In the genomic region with DNA sequence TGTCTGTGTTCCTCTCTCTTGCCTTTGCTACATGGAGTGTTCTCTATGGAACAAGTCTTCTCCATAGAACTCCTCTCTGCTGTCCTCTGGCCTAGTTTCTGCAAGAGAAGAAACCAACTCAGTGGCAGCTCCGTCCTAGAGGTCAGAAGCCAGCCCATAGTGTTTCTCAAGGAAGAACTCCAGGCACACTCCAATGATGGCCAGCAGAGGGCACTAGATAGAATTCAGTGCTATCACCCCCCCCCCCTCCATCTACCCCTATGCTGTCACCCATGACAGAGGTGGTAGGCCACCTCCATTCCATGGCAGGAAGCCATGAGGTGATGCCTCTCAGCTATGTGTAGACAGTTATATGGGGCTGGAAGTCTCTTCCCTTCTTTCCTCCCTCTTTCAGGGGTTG, we compare ENCODE assay signal across 15 mouse cellular contexts.
DNase-seq lines count a peak whose midpoint lies in the region; ATAC-seq and TF ChIP-seq lines count a peak whose summit lies in the region.
"Had no signal": no experiment of that assay in that cellular context is flagged by ENCODE, and none has a peak within 500 bp of the region (broad histone marks: within the 10 kb centered on the region; RNA-seq: fewer than 3 reads in every experiment).

No protein-coding gene starts in this region.

- no peak overlapping the region for H3K4me3 ChIP-seq in heart, embryonic 12.5 days
- H3K4me3 ChIP-seq in liver, postnatal 0 days (ENCODE audit: low read depth, low read length): no peak overlapping the region
- H3K4me3 ChIP-seq in liver, embryonic 11.5 days (ENCODE audit: low read depth, low read length): no peak overlapping the region
- H3K4me3 ChIP-seq in embryonic facial prominence, embryonic 10.5 days: no peak overlapping the region
- H3K4me3 ChIP-seq: limb, embryonic 13.5 days had no signal

- H3K9ac ChIP-seq in heart, embryonic 12.5 days: no peak overlapping the region
- no peak overlapping the region for H3K9ac ChIP-seq in liver, postnatal 0 days (replicated peaks)
- no peak overlapping the region for H3K9ac ChIP-seq in liver, embryonic 11.5 days (ENCODE audit: low read depth, low read length)
- H3K9ac ChIP-seq: limb, embryonic 13.5 days had no signal

- DNase-seq in heart, postnatal 4 days: peak; percentile 14
- no peak for DNase-seq in liver, postnatal 0 days
- no peak for DNase-seq in liver, embryonic 11.5 days (ENCODE audit: low spot score)
- DNase-seq in NIH3T3 (ENCODE audit: low read depth): peak; percentile 4
- peak; percentile 26 for DNase-seq in embryonic facial prominence, embryonic 10.5 days (ENCODE audit: low spot score)
- no peak for DNase-seq in gastrocnemius, adult 18-20 months (ENCODE audit: low spot score)
- DNase-seq: adrenal gland, postnatal 14 days; cerebellum, postnatal 25 days; gastrocnemius, postnatal 14 days; midbrain, embryonic 14.5 days had no signal

- H3K27ac ChIP-seq in heart, embryonic 12.5 days (ENCODE audit: poor library complexity, severe bottlenecking): no peak overlapping the region
- H3K27ac ChIP-seq in liver, postnatal 0 days (ENCODE audit: low read depth): no peak overlapping the region
- no peak overlapping the region for H3K27ac ChIP-seq in liver, embryonic 11.5 days (ENCODE audit: low read depth, low read length)
- no peak overlapping the region for H3K27ac ChIP-seq in embryonic facial prominence, embryonic 10.5 days (replicated peaks)
- H3K27ac ChIP-seq: limb, embryonic 13.5 days; macrophage had no signal

- no peaks in the 10 kb centered on the region for H3K36me3 ChIP-seq in heart, embryonic 12.5 days
- no peaks in the 10 kb centered on the region for H3K36me3 ChIP-seq in liver, postnatal 0 days (replicated peaks; ENCODE audit: insufficient read depth, low read length)
- H3K36me3 ChIP-seq in liver, embryonic 11.5 days (ENCODE audit: control insufficient read depth, insufficient read depth, low read length): no peaks in the 10 kb centered on the region
- no peaks in the 10 kb centered on the region for H3K36me3 ChIP-seq in embryonic facial prominence, embryonic 10.5 days (replicated peaks)
- H3K36me3 ChIP-seq: limb, embryonic 13.5 days had no signal

- no peak overlapping the region for H3K4me2 ChIP-seq in heart, embryonic 12.5 days
- H3K4me2 ChIP-seq in liver, postnatal 0 days (ENCODE audit: low read depth, low read length): no peak overlapping the region
- H3K4me2 ChIP-seq in liver, embryonic 11.5 days: no peak overlapping the region
- H3K4me2 ChIP-seq: limb, embryonic 13.5 days had no signal

- H3K4me1 ChIP-seq in heart, embryonic 12.5 days (replicated peaks): peaks cover 35% of the 10 kb centered on the region
- no peaks in the 10 kb centered on the region for H3K4me1 ChIP-seq in liver, postnatal 0 days (ENCODE audit: insufficient read depth)
- no peaks in the 10 kb centered on the region for H3K4me1 ChIP-seq in liver, embryonic 11.5 days (replicated peaks; ENCODE audit: control insufficient read depth, insufficient read depth, low read length)
- peaks cover 17% of the 10 kb centered on the region for H3K4me1 ChIP-seq in embryonic facial prominence, embryonic 10.5 days

- H3K9me3 ChIP-seq in heart, embryonic 12.5 days (replicated peaks): no peaks in the 10 kb centered on the region
- no peaks in the 10 kb centered on the region for H3K9me3 ChIP-seq in liver, postnatal 0 days (ENCODE audit: low read length)
- H3K9me3 ChIP-seq in liver, embryonic 11.5 days (ENCODE audit: control insufficient read depth, low read length): no peaks in the 10 kb centered on the region
- no peaks in the 10 kb centered on the region for H3K9me3 ChIP-seq in embryonic facial prominence, embryonic 10.5 days
- H3K9me3 ChIP-seq: limb, embryonic 13.5 days had no signal

- WGBS in heart, embryonic 12.5 days: 94% methylated on average over 1 of the region's 1 CpGs
- WGBS in liver, postnatal 0 days (ENCODE audit: insufficient replicate concordance): 54% methylated on average over 1 of the region's 1 CpGs
- 70% methylated on average over 1 of the region's 1 CpGs for WGBS in liver, embryonic 11.5 days
- 57% methylated on average over 1 of the region's 1 CpGs for WGBS in embryonic facial prominence, embryonic 10.5 days

- TF ChIP-seq EP300 in liver, postnatal 0 days (IDR thresholded peaks at IDR 0.05; ENCODE audit: low read depth): no peak

- H3K27me3 ChIP-seq in heart, embryonic 12.5 days (replicated peaks): peaks cover 77% of the 10 kb centered on the region
- H3K27me3 ChIP-seq in liver, postnatal 0 days (ENCODE audit: insufficient read depth, low read length): peaks cover 7% of the 10 kb centered on the region
- H3K27me3 ChIP-seq in liver, embryonic 11.5 days (replicated peaks; ENCODE audit: control insufficient read depth, insufficient read depth, low read length): peaks cover 9% of the 10 kb centered on the region
- H3K27me3 ChIP-seq in embryonic facial prominence, embryonic 10.5 days (replicated peaks; ENCODE audit: low read depth, poor library complexity, severe bottlenecking): peaks cover 54% of the 10 kb centered on the region

- ATAC-seq in heart, embryonic 12.5 days (ENCODE audit: insufficient number of reproducible peaks, low FRiP score): no peak
- ATAC-seq in liver, postnatal 0 days: no peak
- no peak for ATAC-seq in liver, embryonic 11.5 days (replicated peaks; ENCODE audit: low FRiP score)
- ATAC-seq: forebrain, embryonic 14.5 days; hindbrain, embryonic 16.5 days had no signal

- peak; percentile 45 for TF ChIP-seq CTCF in liver, postnatal 0 days (IDR thresholded peaks at IDR 0.05; ENCODE audit: low read depth)

Comparison
In these comparisons a context has a peak if more than half of its experiments do, and no peak if none do; other contexts are left out.
1. DNase-seq: peak in heart, postnatal 4 days (single experiment), NIH3T3 (single experiment) and embryonic facial prominence, embryonic 10.5 days (single experiment); none in liver, postnatal 0 days (single experiment), liver, embryonic 11.5 days (single experiment) and gastrocnemius, adult 18-20 months (single experiment).